Mouse (Mus musculus): ENCODE results near the gene Ccdc85b. TPM values are rescaled to one million over a fixed set of nuclear protein-coding genes. Genes with fewer than 3 reads are reported as not detected.

Gene Ccdc85b
- polyA plus RNA-seq, 1 experiment from 2014 or later = 11.0 TPM

DNA sequence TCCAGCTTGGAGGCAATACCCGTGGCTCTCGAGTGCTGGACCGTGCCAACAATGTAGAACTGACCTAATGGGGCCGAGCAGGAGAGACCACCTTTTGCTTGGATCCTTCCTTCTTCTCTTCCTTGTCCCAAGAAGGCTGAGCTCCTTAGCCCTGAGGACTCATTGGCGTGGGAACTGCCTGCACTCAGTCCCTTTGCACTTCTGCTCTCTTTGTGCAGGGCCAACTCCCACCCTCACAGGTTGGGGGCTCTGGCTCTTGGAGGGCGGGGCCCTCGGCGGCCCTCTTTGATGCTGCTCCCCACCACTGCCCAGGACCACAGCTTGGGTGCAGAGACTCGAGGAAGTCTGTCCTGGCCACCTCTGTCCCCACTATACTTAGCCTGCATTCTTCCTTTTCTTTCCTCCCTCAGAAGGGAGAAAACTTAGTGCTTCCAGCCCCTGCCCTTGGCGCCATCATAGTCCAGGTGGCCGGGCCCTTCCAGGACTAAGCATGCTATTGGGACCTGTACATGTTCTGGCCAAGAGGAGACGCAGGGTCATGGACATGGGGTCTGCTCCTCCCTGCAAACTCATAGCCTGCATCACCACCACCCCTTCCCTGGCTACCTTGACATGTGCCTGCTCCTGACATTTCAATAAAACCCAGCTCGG is 30.9 kb downstream of the Ccdc85b start:
- no peak overlapping the region for H3K27ac ChIP-seq
- H3K9me3 ChIP-seq (replicated peaks) = no peaks in the 10 kb centered on the region
- ATAC-seq (ENCODE audit: low FRiP score) = no peak
- no peaks in the 10 kb centered on the region for H3K27me3 ChIP-seq
- WGBS = 92% methylated on average over 13 of the region's 13 CpGs
- H3K9ac ChIP-seq = peak overlapping the region; percentile 90
- H3K4me2 ChIP-seq (replicated peaks) = peak overlapping the region; percentile 81
- H3K36me3 ChIP-seq = peaks cover 30% of the 10 kb centered on the region
- peaks cover 36% of the 10 kb centered on the region for H3K4me1 ChIP-seq
- 0 out of 2 replicates have a peak overlapping the region, but pooled peaks have one; percentile 77 for H3K4me3 ChIP-seq

- WGBS = 89% methylated on average over 18 of the region's 18 CpGs
- Histone ChIP-seq H3K9me3 (replicated peaks) (no peaks in the 10 kb centered on the region), H3K4me2 (replicated peaks) (peak overlapping the region; percentile 81), H3K36me3 (peaks cover 37% of the 10 kb centered on the region), H3K27me3 (no peaks in the 10 kb centered on the region), H3K9ac (peak overlapping the region; percentile 90), H3K4me1 (peaks cover 36% of the 10 kb centered on the region), H3K27ac (peak overlapping the region; percentile 94), H3K4me3 (peak overlapping the region; percentile 77)
- no peak for ATAC-seq (ENCODE audit: low FRiP score)
These were observed 31.7 kb downstream of the Ccdc85b start for GRCm38 (mm10) chr19:5425906-5426565.

- peak within 1 kb of the TSS; percentile 77 for H3K4me3 ChIP-seq
- ATAC-seq (ENCODE audit: low FRiP score) = peak; percentile 90
- H3K27ac ChIP-seq = peak within 1 kb of the TSS; percentile 94
- H3K9me3 ChIP-seq (replicated peaks) = no peaks in the 10 kb centered on the region
- peaks cover 46% of the 10 kb centered on the region for H3K36me3 ChIP-seq
- H3K4me2 ChIP-seq (replicated peaks) = peak within 1 kb of the TSS; percentile 88
- no peaks in the 10 kb centered on the region for H3K27me3 ChIP-seq
- H3K9ac ChIP-seq = peak within 1 kb of the TSS; percentile 90
- WGBS = under 1% methylated on average over 51 of the region's 87 CpGs
- H3K4me1 ChIP-seq = peaks cover 36% of the 10 kb centered on the region
These were observed 32.6 kb downstream of the Ccdc85b start, which contains the start of the genes Drap1 and AI837181 for GRCm38 (mm10) chr19:5424782-5425741. Drap1 (minus strand) TSS chr19:5424979. AI837181 (plus strand) TSS chr19:5425144.

DNA sequence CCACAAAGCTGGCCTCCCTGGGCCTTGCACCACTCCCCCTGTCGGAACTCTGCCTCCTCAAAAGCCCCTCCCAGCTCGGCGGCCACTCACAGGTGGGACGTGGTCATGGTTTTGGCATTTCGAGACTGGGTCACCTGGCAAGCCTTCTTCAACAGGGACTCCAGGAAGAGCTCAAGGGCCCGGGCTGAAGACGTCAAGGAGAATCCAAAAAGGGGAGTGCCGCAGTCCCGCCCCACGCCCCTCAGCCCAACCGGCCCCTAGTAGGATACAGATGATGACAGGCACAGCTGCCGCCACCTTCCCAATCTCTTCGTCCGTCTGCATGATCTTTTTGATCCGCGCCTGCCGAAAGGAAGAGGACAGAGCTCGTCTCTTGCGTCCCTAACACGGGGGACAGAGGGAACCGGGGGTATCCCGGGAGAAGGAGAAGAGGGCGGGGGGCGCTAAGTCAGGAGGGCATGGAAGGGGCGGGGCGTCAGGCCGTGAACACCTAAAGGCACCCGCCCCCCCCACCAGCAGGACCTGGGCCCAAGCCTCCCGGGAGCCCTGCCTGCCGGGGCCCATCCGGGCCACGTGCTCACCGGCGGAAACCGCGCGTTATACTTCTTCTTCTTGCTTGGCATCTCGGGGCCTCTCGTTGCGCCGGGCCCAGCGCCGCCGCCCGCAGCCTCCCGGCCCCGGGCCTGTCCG is 33.5 kb downstream of the Ccdc85b start:
- 1% methylated on average over 34 of the region's 48 CpGs for WGBS
- peak overlapping the region; percentile 88 for H3K4me2 ChIP-seq (replicated peaks)
- H3K9ac ChIP-seq = peak overlapping the region; percentile 86
- H3K4me1 ChIP-seq = peaks cover 36% of the 10 kb centered on the region
- peaks cover 46% of the 10 kb centered on the region for H3K36me3 ChIP-seq
- no peaks in the 10 kb centered on the region for H3K9me3 ChIP-seq (replicated peaks)
- H3K27ac ChIP-seq = peak overlapping the region; percentile 94
- peak overlapping the region; percentile 77 for H3K4me3 ChIP-seq
- H3K27me3 ChIP-seq = no peaks in the 10 kb centered on the region
- ATAC-seq (ENCODE audit: low FRiP score) = peak; percentile 62

GRCm38 (mm10) chr19:5423561-5423960 is 34.1 kb downstream of the Ccdc85b start:
- Histone ChIP-seq H3K36me3 (peaks cover 45% of the 10 kb centered on the region), H3K27me3 (no peaks in the 10 kb centered on the region), H3K4me1 (peaks cover 36% of the 10 kb centered on the region), H3K27ac (peak overlapping the region; percentile 94; the same call in 1 of the 2 replicates), H3K9ac (peak overlapping the region; percentile 86), H3K4me3 (peak overlapping the region; percentile 77), H3K9me3 (replicated peaks) (no peaks in the 10 kb centered on the region), H3K4me2 (replicated peaks) (peak overlapping the region; percentile 88)
- ATAC-seq (ENCODE audit: low FRiP score) = no peak
- 67% methylated on average over 12 of the region's 12 CpGs for WGBS

DNA sequence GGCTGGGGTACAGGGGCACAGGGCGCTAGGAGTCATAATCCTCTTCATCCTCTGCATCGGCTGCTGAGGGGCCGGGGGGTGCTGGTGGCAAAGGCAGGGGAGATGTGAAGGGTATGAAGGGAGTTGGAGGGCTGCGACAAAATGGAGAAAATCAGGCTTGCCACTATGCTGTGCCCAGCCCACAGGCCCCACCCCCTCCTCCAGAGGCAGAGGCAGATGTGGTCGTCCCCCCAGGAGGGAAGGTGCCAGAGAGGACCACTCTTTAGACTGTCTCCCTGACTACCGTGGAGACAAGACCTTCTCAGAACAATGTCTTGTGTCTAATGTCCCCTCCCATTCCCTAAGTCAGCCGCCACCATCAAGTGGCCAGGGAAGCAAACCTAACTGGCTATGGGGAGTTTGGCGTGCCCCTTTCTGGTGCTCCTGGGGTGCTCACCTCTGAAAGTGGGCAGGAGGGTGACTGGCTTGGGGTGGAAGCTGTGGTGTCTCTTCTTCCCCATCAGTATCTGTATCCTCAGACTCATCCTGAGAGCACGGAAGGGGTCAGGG is 34.7 kb downstream of the Ccdc85b start:
- ATAC-seq (ENCODE audit: low FRiP score) = no peak
- Histone ChIP-seq H3K9me3 (replicated peaks) (no peaks in the 10 kb centered on the region), H3K27me3 (no peaks in the 10 kb centered on the region), H3K4me2 (replicated peaks) (peak overlapping the region; percentile 88), H3K4me3 (peak overlapping the region; percentile 77), H3K9ac (peak overlapping the region; percentile 86), H3K4me1 (peaks cover 36% of the 10 kb centered on the region), H3K27ac (no peak overlapping the region), H3K36me3 (peaks cover 48% of the 10 kb centered on the region)
- 69% methylated on average over 9 of the region's 9 CpGs for WGBS

GRCm38 (mm10) chr19:5422267-5422666 is 35.4 kb downstream of the Ccdc85b start:
- no peak for ATAC-seq (ENCODE audit: low FRiP score)
- Histone ChIP-seq H3K27me3 (no peaks in the 10 kb centered on the region), H3K4me1 (peaks cover 36% of the 10 kb centered on the region), H3K9ac (peak overlapping the region; percentile 86; the same call in 1 of the 2 replicates), H3K4me3 (no peak overlapping the region), H3K36me3 (peaks cover 47% of the 10 kb centered on the region), H3K9me3 (replicated peaks) (no peaks in the 10 kb centered on the region), H3K4me2 (replicated peaks) (no peak overlapping the region), H3K27ac (no peak overlapping the region)
- WGBS = 85% methylated on average over 10 of the region's 10 CpGs

DNA sequence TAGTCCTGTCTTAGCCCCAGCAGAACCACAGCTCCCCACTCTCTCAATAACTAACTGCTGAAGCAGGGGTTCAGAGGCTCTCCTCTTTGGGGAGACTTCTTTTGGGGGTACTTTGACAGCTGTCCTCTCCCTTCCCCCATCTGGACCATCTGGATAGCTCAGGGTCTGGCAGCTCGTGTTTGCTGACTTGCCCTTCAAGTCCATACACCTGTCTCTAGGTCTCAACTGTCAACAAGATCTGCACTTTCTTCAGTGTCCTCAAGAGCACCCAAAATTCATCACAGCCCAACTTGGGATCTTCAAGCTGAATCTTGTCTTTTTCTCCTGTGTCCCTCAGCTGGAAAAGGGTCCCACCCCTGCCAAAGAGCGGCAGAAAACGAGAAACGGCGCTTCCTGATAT is 35.9 kb downstream of the Ccdc85b start:
- Histone ChIP-seq H3K9me3 (replicated peaks) (no peaks in the 10 kb centered on the region), H3K4me2 (replicated peaks) (no peak overlapping the region), H3K36me3 (peaks cover 42% of the 10 kb centered on the region), H3K4me1 (peaks cover 31% of the 10 kb centered on the region), H3K27ac (no peak overlapping the region), H3K27me3 (no peaks in the 10 kb centered on the region), H3K4me3 (no peak overlapping the region), H3K9ac (peak overlapping the region; percentile 86; the same call in 1 of the 2 replicates)
- WGBS = 91% methylated on average over 5 of the region's 5 CpGs
- ATAC-seq (ENCODE audit: low FRiP score) = no peak

- Histone ChIP-seq H3K4me1 (peaks cover 19% of the 10 kb centered on the region), H3K4me3 (no peak overlapping the region), H3K9ac (no peak overlapping the region), H3K9me3 (replicated peaks) (no peaks in the 10 kb centered on the region), H3K27me3 (no peaks in the 10 kb centered on the region), H3K27ac (no peak overlapping the region), H3K4me2 (replicated peaks) (no peak overlapping the region), H3K36me3 (peaks cover 33% of the 10 kb centered on the region)
- WGBS = 94% methylated on average over 6 of the region's 6 CpGs
- no peak for ATAC-seq (ENCODE audit: low FRiP score)
These were observed 37.1 kb downstream of the Ccdc85b start for GRCm38 (mm10) chr19:5420579-5420978.

GRCm38 (mm10) chr19:5419630-5420029 is 38.1 kb downstream of the Ccdc85b start:
- 91% methylated on average over 9 of the region's 9 CpGs for WGBS
- no peak overlapping the region for H3K9ac ChIP-seq
- H3K9me3 ChIP-seq (replicated peaks) = no peaks in the 10 kb centered on the region
- H3K27me3 ChIP-seq = no peaks in the 10 kb centered on the region
- no peak overlapping the region for H3K27ac ChIP-seq
- peaks cover 19% of the 10 kb centered on the region for H3K4me1 ChIP-seq
- H3K4me3 ChIP-seq = no peak overlapping the region
- H3K36me3 ChIP-seq = peaks cover 33% of the 10 kb centered on the region
- no peak for ATAC-seq (ENCODE audit: low FRiP score)
- no peak overlapping the region for H3K4me2 ChIP-seq (replicated peaks)

DNA sequence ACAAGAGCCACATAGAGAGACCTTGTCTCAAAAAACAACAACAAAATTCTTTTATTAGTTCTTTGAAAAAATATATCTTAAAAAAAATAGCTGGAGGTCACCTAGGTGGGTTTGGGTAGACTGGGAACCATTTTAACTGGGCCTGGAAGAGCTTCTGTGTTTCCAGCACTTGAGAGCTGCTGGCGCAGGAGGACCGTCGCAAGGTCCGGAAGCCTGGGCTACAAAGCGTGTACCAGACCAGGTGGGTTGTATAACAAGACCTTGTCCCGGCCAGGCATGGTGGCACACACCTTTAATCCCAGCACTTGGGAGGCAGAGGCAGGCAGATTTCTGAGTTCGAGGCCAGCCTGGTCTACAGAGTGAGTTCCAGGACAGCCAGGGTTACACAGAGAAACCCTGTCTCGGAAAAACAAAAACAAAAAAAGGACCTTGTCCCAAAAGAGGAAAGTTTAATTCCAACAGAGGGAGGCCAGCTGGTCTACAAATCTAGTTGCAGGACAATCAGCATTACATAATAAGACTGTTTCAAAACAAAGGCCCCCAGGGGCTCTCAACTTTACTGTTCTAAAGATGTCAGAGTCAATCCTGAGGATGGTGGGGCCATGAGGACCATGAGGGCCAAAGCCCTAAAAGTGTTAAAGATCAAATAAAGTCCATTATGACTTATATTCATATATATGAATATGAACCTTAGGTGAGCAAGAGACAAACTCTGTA is 38.8 kb downstream of the Ccdc85b start:
- H3K27ac ChIP-seq = no peak overlapping the region
- peaks cover 33% of the 10 kb centered on the region for H3K36me3 ChIP-seq
- no peak overlapping the region for H3K4me2 ChIP-seq (replicated peaks)
- H3K27me3 ChIP-seq = no peaks in the 10 kb centered on the region
- H3K9me3 ChIP-seq (replicated peaks) = no peaks in the 10 kb centered on the region
- ATAC-seq (ENCODE audit: low FRiP score) = no peak
- H3K9ac ChIP-seq = no peak overlapping the region
- H3K4me3 ChIP-seq = no peak overlapping the region
- WGBS = 96% methylated on average over 8 of the region's 8 CpGs
- H3K4me1 ChIP-seq = peaks cover 17% of the 10 kb centered on the region
